Mouse (Mus musculus) embryonic facial prominence, embryonic 14.5 days (tissue): ENCODE data around the gene Nfya. TPM values are rescaled to one million over a fixed set of nuclear protein-coding genes. Genes with fewer than 3 reads are reported as not detected.
A peak's percentile ranks its signal among the peaks of the same experiment; 100 is the strongest.

Experiments used
- ATAC-seq: fragments of 200-750 bp; cut with Nextera tagmentation; 2 replicates; pipeline ENCODE4 v1.8.0; 2017; ENCODE audit warnings: low read depth, moderate number of reproducible peaks, moderate TSS enrichment
- DNase-seq: peaks from one replicate; pipeline ENCODE4 v3.0.0-alpha.2; 2015; ENCODE audit warnings: low spot score
- H3K27ac ChIP-seq: fragments of 300-500 bp; sonication (generic); replicated peaks from 2 replicates; pipeline ENCODE4 v1.5.1; 2014; ENCODE audit warnings: low read depth, mild to moderate bottlenecking, low read length, moderate library complexity
- H3K27me3 ChIP-seq: fragments of 300-500 bp; sonication (generic); replicated peaks from 2 replicates; pipeline ENCODE4 v1.6.1; 2014; ENCODE audit warnings: low read length; ENCODE audit not compliant: control insufficient read depth, insufficient read depth
- H3K36me3 ChIP-seq: fragments of 300-500 bp; sonication (generic); 2 replicates; pipeline ENCODE4 v1.6.1; 2014; ENCODE audit warnings: low read length, mixed read lengths; ENCODE audit not compliant: control insufficient read depth, insufficient read depth
- H3K4me1 ChIP-seq: fragments of 300-500 bp; sonication (generic); 2 replicates; pipeline ENCODE4 v1.6.1; 2014; ENCODE audit warnings: antibody characterized with exemption, low read length; ENCODE audit not compliant: control insufficient read depth, insufficient read depth
- H3K4me2 ChIP-seq: fragments of 300-500 bp; sonication (generic); 2 replicates; pipeline ENCODE4 v1.6.1; 2014; ENCODE audit warnings: low read depth, mild to moderate bottlenecking, low read length, moderate library complexity, mixed read lengths
- H3K4me3 ChIP-seq: fragments of 300-500 bp; sonication (generic); 2 replicates; pipeline ENCODE4 v1.5.1; 2014; ENCODE audit warnings: low read depth, mild to moderate bottlenecking, low read length
- H3K9ac ChIP-seq: fragments of 300-500 bp; sonication (generic); 2 replicates; pipeline ENCODE4 v1.6.1; 2014; ENCODE audit warnings: low read depth, mild to moderate bottlenecking, low read length, moderate library complexity, mixed read lengths
- H3K9me3 ChIP-seq: fragments of 300-500 bp; sonication (generic); 2 replicates; pipeline ENCODE4 v1.6.1; 2016; ENCODE audit warnings: low read length; ENCODE audit not compliant: control insufficient read depth
- WGBS: fragments of 180-500 bp; shearing (Covaris S2); extraction: QIAGEN DNeasy Blood & Tissue Kit; methylation state at CpG from one replicate; pipeline ENCODE4 v1.1.7; 2014; 5-methylcytosine and 5-hydroxymethylcytosine counted together
- polyA plus RNA-seq: library from polyadenylated mRNA; unstranded; fragments of >200 nt; fragmentation: Nextera tagmentation; extraction: Ambion mirVana; gene quantifications from 2 replicates; pipeline ENCODE4 v1.2.1, GENCODE M21; 2014

The Nfya gene
- polyA plus RNA-seq, 1 experiment from 2014 or later, result 16.2 TPM

GRCm38 (mm10) chr17:48366806-48367205, 42.9 kb downstream of the Nfya start:
- Histone ChIP-seq H3K4me1 (peaks cover 4% of the 10 kb centered on the region; the same call in 1 of the 2 replicates), H3K9me3 (no peaks in the 10 kb centered on the region), H3K27me3 (no peaks in the 10 kb centered on the region), H3K4me3 (no peak overlapping the region), H3K4me2 (no peak overlapping the region), H3K27ac (no peak overlapping the region), H3K36me3 (no peaks in the 10 kb centered on the region), H3K9ac (no peak overlapping the region)
- no peak for ATAC-seq
- 76% methylated on average over 5 of the region's 5 CpGs for WGBS
- DNase-seq, result no peak

- peaks cover 4% of the 10 kb centered on the region; the same call in 1 of the 2 replicates for H3K4me1 ChIP-seq
- no peak overlapping the region for H3K9ac ChIP-seq
- H3K4me2 ChIP-seq, result no peak overlapping the region
- H3K36me3 ChIP-seq, result no peaks in the 10 kb centered on the region
- H3K27me3 ChIP-seq, result no peaks in the 10 kb centered on the region
- ATAC-seq (no peak), DNase-seq (no peak)
- no peak overlapping the region for H3K4me3 ChIP-seq
- no peaks in the 10 kb centered on the region for H3K9me3 ChIP-seq
- WGBS, result 76% methylated on average over 9 of the region's 9 CpGs
- no peak overlapping the region for H3K27ac ChIP-seq
Observed at GRCm38 (mm10) chr17:48365511-48366155, 44.1 kb downstream of the Nfya start.

GRCm38 (mm10) chr17:48363421-48363965, 46.2 kb downstream of the Nfya start:
- H3K27ac ChIP-seq, result no peak overlapping the region
- H3K4me1 ChIP-seq, result peaks cover 4% of the 10 kb centered on the region; the same call in 1 of the 2 replicates
- H3K27me3 ChIP-seq, result no peaks in the 10 kb centered on the region
- H3K9ac ChIP-seq, result 0 out of 2 replicates have a peak overlapping the region, but pooled peaks have one; percentile 19
- WGBS, result 57% methylated on average over 6 of the region's 6 CpGs
- DNase-seq (no peak), ATAC-seq (no peak)
- no peaks in the 10 kb centered on the region for H3K9me3 ChIP-seq
- H3K36me3 ChIP-seq, result no peaks in the 10 kb centered on the region
- H3K4me2 ChIP-seq, result no peak overlapping the region
- H3K4me3 ChIP-seq, result no peak overlapping the region

- H3K27ac ChIP-seq, result no peak overlapping the region
- no peak overlapping the region for H3K9ac ChIP-seq
- H3K4me2 ChIP-seq, result no peak overlapping the region
- no peaks in the 10 kb centered on the region for H3K9me3 ChIP-seq
- H3K36me3 ChIP-seq, result no peaks in the 10 kb centered on the region
- 81% methylated on average over 8 of the region's 8 CpGs for WGBS
- no peaks in the 10 kb centered on the region for H3K27me3 ChIP-seq
- H3K4me3 ChIP-seq, result no peak overlapping the region
- DNase-seq (peak; percentile 45), ATAC-seq (no peak)
- H3K4me1 ChIP-seq, result peaks cover 4% of the 10 kb centered on the region; the same call in 1 of the 2 replicates
Observed at GRCm38 (mm10) chr17:48362966-48363365, 46.7 kb downstream of the Nfya start.

GRCm38 (mm10) chr17:48362346-48362745, 47.4 kb downstream of the Nfya start:
- Histone ChIP-seq H3K4me1 (peaks cover 4% of the 10 kb centered on the region; the same call in 1 of the 2 replicates), H3K36me3 (no peaks in the 10 kb centered on the region), H3K27me3 (no peaks in the 10 kb centered on the region), H3K9me3 (no peaks in the 10 kb centered on the region), H3K27ac (no peak overlapping the region), H3K4me3 (no peak overlapping the region), H3K9ac (no peak overlapping the region), H3K4me2 (no peak overlapping the region)
- DNase-seq (no peak), ATAC-seq (no peak)
- 73% methylated on average over 3 of the region's 3 CpGs for WGBS

GRCm38 (mm10) chr17:48360462-48360861, 49.2 kb downstream of the Nfya start:
- peaks cover 4% of the 10 kb centered on the region; the same call in 1 of the 2 replicates for H3K4me1 ChIP-seq
- no peak overlapping the region for H3K4me2 ChIP-seq
- ATAC-seq (no peak), DNase-seq (no peak)
- H3K9me3 ChIP-seq, result no peaks in the 10 kb centered on the region
- no peaks in the 10 kb centered on the region for H3K27me3 ChIP-seq
- WGBS, result 84% methylated on average over 4 of the region's 4 CpGs
- H3K36me3 ChIP-seq, result no peaks in the 10 kb centered on the region
- H3K4me3 ChIP-seq, result no peak overlapping the region
- no peak overlapping the region for H3K9ac ChIP-seq
- H3K27ac ChIP-seq, result no peak overlapping the region

GRCm38 (mm10) chr17:48359616-48360015, 50.1 kb downstream of the Nfya start, which contains the start of gene Treml1:
Gene Treml1 (plus strand): TSS chr17:48359916.
- Histone ChIP-seq H3K4me1 (peaks cover 4% of the 10 kb centered on the region; the same call in 1 of the 2 replicates), H3K4me2 (no peak within 1 kb of the TSS), H3K9ac (no peak within 1 kb of the TSS), H3K27ac (no peak within 1 kb of the TSS), H3K4me3 (no peak within 1 kb of the TSS), H3K36me3 (no peaks in the 10 kb centered on the region), H3K27me3 (no peaks in the 10 kb centered on the region), H3K9me3 (no peaks in the 10 kb centered on the region)
- ATAC-seq (no peak), DNase-seq (no peak)
- WGBS, result 65% methylated on average over 7 of the region's 7 CpGs

GRCm38 (mm10) chr17:48357892-48358291, 51.8 kb downstream of the Nfya start:
- no peak overlapping the region for H3K4me2 ChIP-seq
- H3K27ac ChIP-seq, result no peak overlapping the region
- no peak overlapping the region for H3K9ac ChIP-seq
- no peaks in the 10 kb centered on the region for H3K36me3 ChIP-seq
- H3K27me3 ChIP-seq, result no peaks in the 10 kb centered on the region
- H3K4me3 ChIP-seq, result no peak overlapping the region
- 49% methylated on average over 2 of the region's 2 CpGs for WGBS
- DNase-seq (no peak), ATAC-seq (no peak)
- H3K4me1 ChIP-seq, result no peaks in the 10 kb centered on the region
- H3K9me3 ChIP-seq, result no peaks in the 10 kb centered on the region

GRCm38 (mm10) chr17:48355822-48356221, 53.9 kb downstream of the Nfya start:
- Histone ChIP-seq H3K9me3 (no peaks in the 10 kb centered on the region), H3K4me1 (no peaks in the 10 kb centered on the region), H3K9ac (no peak overlapping the region), H3K36me3 (no peaks in the 10 kb centered on the region), H3K4me3 (no peak overlapping the region), H3K27ac (no peak overlapping the region), H3K27me3 (no peaks in the 10 kb centered on the region), H3K4me2 (no peak overlapping the region)
- no peak for ATAC-seq
- 81% methylated on average over 3 of the region's 3 CpGs for WGBS
- DNase-seq, result no peak
